Mouse (Mus musculus): ENCODE results near the gene Syn2. TPM values are rescaled to one million over a fixed set of nuclear protein-coding genes. Genes with fewer than 3 reads are reported as not detected.

The Syn2 gene
- polyA plus RNA-seq, 1 experiment = 0.12 TPM

DNA sequence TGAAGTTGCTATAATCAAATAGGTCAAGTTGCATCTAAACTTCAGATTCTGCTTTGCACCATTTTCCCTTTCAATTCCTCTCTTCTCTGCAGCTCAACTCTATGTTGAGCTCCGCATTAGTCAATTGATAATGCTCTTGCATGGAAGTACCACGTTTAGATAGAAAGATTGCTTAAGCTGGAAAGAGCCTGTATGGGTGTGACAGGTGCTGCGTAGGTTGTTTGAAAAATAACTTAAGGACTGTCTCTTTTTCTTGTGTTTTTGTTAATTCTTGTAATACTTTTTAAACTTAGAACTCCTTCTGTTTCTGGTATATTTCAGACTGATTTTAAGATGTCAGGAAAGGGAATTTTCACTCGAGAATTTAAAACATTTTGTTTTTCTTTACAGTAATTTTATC, 26.5 kb downstream of the Syn2 start:
- Histone ChIP-seq H3K79me2 (ENCODE audit: control insufficient read depth, insufficient read depth) (no peaks in the 10 kb centered on the region), H3ac (ENCODE audit: control insufficient read depth, insufficient read length, low read depth) (no peak overlapping the region), H3K27me3 (ENCODE audit: control insufficient read depth, insufficient read depth, insufficient read length) (peaks cover 4% of the 10 kb centered on the region), H3K4me3 (ENCODE audit: insufficient read depth, poor library complexity, severe bottlenecking) (no peak overlapping the region), H3K79me3 (ENCODE audit: low read depth) (no peaks in the 10 kb centered on the region), H3K36me3 (ENCODE audit: control insufficient read depth, insufficient read depth) (no peaks in the 10 kb centered on the region)
- TF ChIP-seq MAX (IDR thresholded peaks at IDR 0.05) (no peak), FOSL1 (IDR thresholded peaks at IDR 0.05; ENCODE audit: insufficient read depth, low read length, poor library complexity, severe bottlenecking) (no peak), MYOD1 (IDR thresholded peaks at IDR 0.05; ENCODE audit: control insufficient read depth, insufficient read length, low read depth) (no peak), CEBPB (IDR thresholded peaks at IDR 0.05; ENCODE audit: low read depth) (no peak), CTCF (IDR thresholded peaks at IDR 0.05; ENCODE audit: control insufficient read depth, insufficient read depth, insufficient read length) (no peak), USF1 (IDR thresholded peaks at IDR 0.05; ENCODE audit: low read depth) (no peak), MYOG (IDR thresholded peaks at IDR 0.05; ENCODE audit: control insufficient read depth, extremely low read depth, insufficient read length) (no peak)

DNA sequence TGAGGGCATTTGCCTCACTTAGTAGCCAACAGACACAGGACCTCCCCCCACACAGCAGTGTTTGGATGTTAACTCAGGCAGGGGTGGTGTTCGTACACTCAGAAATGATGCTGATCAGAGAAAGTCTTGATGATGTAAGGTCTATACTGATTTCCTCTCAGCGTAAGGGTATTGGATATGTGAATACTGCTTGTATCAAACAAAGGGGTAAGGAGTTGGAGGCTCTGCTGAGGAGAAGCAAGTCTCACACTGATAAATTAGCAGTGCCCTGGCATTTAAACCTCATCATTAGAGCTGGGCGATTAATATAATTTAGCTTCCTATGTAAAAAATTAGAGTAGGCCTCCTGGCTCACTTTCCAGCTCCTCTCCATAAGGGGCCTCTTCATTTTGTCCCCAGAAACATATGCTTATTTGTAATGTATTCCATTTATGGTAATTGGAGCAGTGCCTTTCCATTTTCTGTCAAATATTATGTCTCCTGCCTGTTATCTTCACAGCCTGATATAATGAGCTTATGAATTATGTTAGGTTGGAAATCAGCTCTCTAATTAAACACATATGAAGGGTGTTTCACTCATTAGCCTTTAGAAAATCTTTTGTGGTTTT, 31.3 kb downstream of the Syn2 start:
- Histone ChIP-seq H3K36me3 (ENCODE audit: control insufficient read depth, insufficient read depth) (no peaks in the 10 kb centered on the region), H3ac (ENCODE audit: control insufficient read depth, insufficient read length, low read depth) (no peak overlapping the region), H3K79me2 (ENCODE audit: control insufficient read depth, insufficient read depth) (no peaks in the 10 kb centered on the region), H3K4me3 (ENCODE audit: insufficient read depth, poor library complexity, severe bottlenecking) (no peak overlapping the region), H3K27me3 (ENCODE audit: control insufficient read depth, insufficient read depth, insufficient read length) (peaks cover 10% of the 10 kb centered on the region), H3K79me3 (ENCODE audit: low read depth) (no peaks in the 10 kb centered on the region)
- TF ChIP-seq CEBPB (IDR thresholded peaks at IDR 0.05; ENCODE audit: low read depth) (no peak), MYOG (IDR thresholded peaks at IDR 0.05; ENCODE audit: control insufficient read depth, extremely low read depth, insufficient read length) (no peak), FOSL1 (IDR thresholded peaks at IDR 0.05; ENCODE audit: insufficient read depth, low read length, poor library complexity, severe bottlenecking) (no peak)

- no peaks in the 10 kb centered on the region for H3K36me3 ChIP-seq (ENCODE audit: control insufficient read depth, insufficient read depth)
- H3K4me3 ChIP-seq (ENCODE audit: insufficient read depth, poor library complexity, severe bottlenecking) = no peak overlapping the region
- no peak overlapping the region for H3ac ChIP-seq (ENCODE audit: control insufficient read depth, insufficient read length, low read depth)
- TF ChIP-seq USF1 (IDR thresholded peaks at IDR 0.05; ENCODE audit: low read depth) (no peak), MYOG (IDR thresholded peaks at IDR 0.05; ENCODE audit: control insufficient read depth, extremely low read depth, insufficient read length) (no peak), FOSL1 (IDR thresholded peaks at IDR 0.05; ENCODE audit: insufficient read depth, low read length, poor library complexity, severe bottlenecking) (no peak), MAX (IDR thresholded peaks at IDR 0.05) (no peak), CTCF (IDR thresholded peaks at IDR 0.05; ENCODE audit: control insufficient read depth, insufficient read depth, insufficient read length) (no peak), CEBPB (IDR thresholded peaks at IDR 0.05; ENCODE audit: low read depth) (no peak), MYOD1 (IDR thresholded peaks at IDR 0.05; ENCODE audit: control insufficient read depth, insufficient read length, low read depth) (no peak)
- H3K79me2 ChIP-seq (ENCODE audit: control insufficient read depth, insufficient read depth) = no peaks in the 10 kb centered on the region
- H3K79me3 ChIP-seq (ENCODE audit: low read depth) = no peaks in the 10 kb centered on the region
- H3K27me3 ChIP-seq (ENCODE audit: control insufficient read depth, insufficient read depth, insufficient read length) = peaks cover 10% of the 10 kb centered on the region
Observed at GRCm38 (mm10) chr6:115168921-115169320, 34.2 kb downstream of the Syn2 start.

DNA sequence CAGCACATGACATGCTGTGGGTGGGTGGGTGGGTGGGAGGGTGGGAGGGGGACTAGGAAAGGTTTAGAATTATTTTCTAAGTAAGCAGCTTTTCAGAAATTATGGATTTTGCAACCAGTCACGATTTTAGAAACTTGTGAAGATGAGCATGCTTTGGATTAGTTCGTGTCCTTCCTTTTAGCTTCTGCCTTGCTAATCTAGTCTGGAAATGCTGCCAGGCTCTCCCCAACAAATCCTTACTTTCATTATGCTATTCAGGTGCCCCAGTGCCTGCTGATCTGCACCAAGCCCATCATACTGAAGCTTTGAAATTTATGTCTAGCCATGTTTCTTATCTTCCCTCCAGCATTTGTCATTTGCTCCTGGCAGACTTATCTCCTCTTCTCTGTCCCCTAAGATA, 34.8 kb downstream of the Syn2 start:
- H3K27me3 ChIP-seq (ENCODE audit: control insufficient read depth, insufficient read depth, insufficient read length) = peaks cover 10% of the 10 kb centered on the region
- TF ChIP-seq CTCF (IDR thresholded peaks at IDR 0.05; ENCODE audit: control insufficient read depth, insufficient read depth, insufficient read length) = no peak
- TF ChIP-seq CEBPB (IDR thresholded peaks at IDR 0.05; ENCODE audit: low read depth) = no peak
- TF ChIP-seq FOSL1 (IDR thresholded peaks at IDR 0.05; ENCODE audit: insufficient read depth, low read length, poor library complexity, severe bottlenecking) = no peak
- TF ChIP-seq MYOG (IDR thresholded peaks at IDR 0.05; ENCODE audit: control insufficient read depth, extremely low read depth, insufficient read length) = no peak
- no peak for TF ChIP-seq MAX (IDR thresholded peaks at IDR 0.05)
- TF ChIP-seq MYOD1 (IDR thresholded peaks at IDR 0.05; ENCODE audit: control insufficient read depth, insufficient read length, low read depth) = no peak
- TF ChIP-seq USF1 (IDR thresholded peaks at IDR 0.05; ENCODE audit: low read depth) = no peak

GRCm38 (mm10) chr6:115174845-115175244, 40.1 kb downstream of the Syn2 start:
- no peaks in the 10 kb centered on the region for H3K79me3 ChIP-seq (ENCODE audit: low read depth)
- TF ChIP-seq MYOD1 (IDR thresholded peaks at IDR 0.05; ENCODE audit: control insufficient read depth, insufficient read length, low read depth) (no peak), CTCF (IDR thresholded peaks at IDR 0.05; ENCODE audit: control insufficient read depth, insufficient read depth, insufficient read length) (no peak), USF1 (IDR thresholded peaks at IDR 0.05; ENCODE audit: low read depth) (no peak), MAX (IDR thresholded peaks at IDR 0.05) (no peak), CEBPB (IDR thresholded peaks at IDR 0.05; ENCODE audit: low read depth) (no peak), MYOG (IDR thresholded peaks at IDR 0.05; ENCODE audit: control insufficient read depth, extremely low read depth, insufficient read length) (no peak), FOSL1 (IDR thresholded peaks at IDR 0.05; ENCODE audit: insufficient read depth, low read length, poor library complexity, severe bottlenecking) (no peak)
- H3ac ChIP-seq (ENCODE audit: control insufficient read depth, insufficient read length, low read depth) = no peak overlapping the region
- H3K36me3 ChIP-seq (ENCODE audit: control insufficient read depth, insufficient read depth) = no peaks in the 10 kb centered on the region
- no peaks in the 10 kb centered on the region for H3K79me2 ChIP-seq (ENCODE audit: control insufficient read depth, insufficient read depth)
- H3K27me3 ChIP-seq (ENCODE audit: control insufficient read depth, insufficient read depth, insufficient read length) = no peaks in the 10 kb centered on the region
- H3K4me3 ChIP-seq (ENCODE audit: insufficient read depth, poor library complexity, severe bottlenecking) = no peak overlapping the region

More for the DNA sequence above, 34.8 kb downstream of the Syn2 start:
- H3K4me3 ChIP-seq (ENCODE audit: insufficient read depth, poor library complexity, severe bottlenecking) = no peak overlapping the region
- no peaks in the 10 kb centered on the region for H3K36me3 ChIP-seq (ENCODE audit: control insufficient read depth, insufficient read depth)
- H3K79me2 ChIP-seq (ENCODE audit: control insufficient read depth, insufficient read depth) = no peaks in the 10 kb centered on the region
- no peak overlapping the region for H3ac ChIP-seq (ENCODE audit: control insufficient read depth, insufficient read length, low read depth)
- H3K79me3 ChIP-seq (ENCODE audit: low read depth) = no peaks in the 10 kb centered on the region

- no peaks in the 10 kb centered on the region for H3K79me3 ChIP-seq (ENCODE audit: low read depth)
- H3K27me3 ChIP-seq (ENCODE audit: control insufficient read depth, insufficient read depth, insufficient read length) = no peaks in the 10 kb centered on the region
- H3K4me3 ChIP-seq (ENCODE audit: insufficient read depth, poor library complexity, severe bottlenecking) = no peak overlapping the region
- no peak overlapping the region for H3ac ChIP-seq (ENCODE audit: control insufficient read depth, insufficient read length, low read depth)
- TF ChIP-seq MYOG (IDR thresholded peaks at IDR 0.05; ENCODE audit: control insufficient read depth, extremely low read depth, insufficient read length) (no peak), MAX (IDR thresholded peaks at IDR 0.05) (peak; percentile 25)
- no peaks in the 10 kb centered on the region for H3K79me2 ChIP-seq (ENCODE audit: control insufficient read depth, insufficient read depth)
- no peaks in the 10 kb centered on the region for H3K36me3 ChIP-seq (ENCODE audit: control insufficient read depth, insufficient read depth)
Observed at GRCm38 (mm10) chr6:115178826-115179225, 44.1 kb downstream of the Syn2 start.

All from C2C12 (cell line).